Mouse (Mus musculus) cerebellum, adult 11 months (tissue): Measurements from ENCODE around the gene Terb2.

ENCODE experiments used
- DNase-seq: peaks from one replicate; pipeline ENCODE4 v3.0.0; 2022

Gene Terb2

GRCm38 (mm10) chr2:122186106-122186505 is at the start of gene Terb2, which contains the start of gene Patl2:
Gene Terb2, plus strand, starts transcription at chr2:122186272.
Gene Patl2, minus strand, starts transcription at chr2:122186189.
- DNase-seq, result no peak

GRCm38 (mm10) chr2:122137839-122138465 is 48.1 kb upstream of the Terb2 start:
- no peak for DNase-seq

GRCm38 (mm10) chr2:122140815-122141214 is 45.3 kb upstream of the Terb2 start:
- no peak for DNase-seq

GRCm38 (mm10) chr2:122141332-122141967 is 44.6 kb upstream of the Terb2 start:
- DNase-seq, result no peak

GRCm38 (mm10) chr2:122143111-122143510 is 43.0 kb upstream of the Terb2 start:
- no peak for DNase-seq

GRCm38 (mm10) chr2:122145756-122146155 is 40.3 kb upstream of the Terb2 start:
- no peak for DNase-seq

GRCm38 (mm10) chr2:122146687-122147086 is 39.4 kb upstream of the Terb2 start:
- no peak for DNase-seq

- peak; percentile 84 for DNase-seq
These were observed 38.4 kb upstream of the Terb2 start, which contains the start of gene B2m for GRCm38 (mm10) chr2:122147508-122148241. Gene B2m, plus strand, starts transcription at chr2:122147686.

- DNase-seq, result no peak
These were observed 37.7 kb upstream of the Terb2 start for GRCm38 (mm10) chr2:122148242-122148917.

- DNase-seq, result no peak
These were observed 36.8 kb upstream of the Terb2 start for GRCm38 (mm10) chr2:122149316-122149715.

- no peak for DNase-seq
These were observed 36.4 kb upstream of the Terb2 start for GRCm38 (mm10) chr2:122149716-122150115.

- DNase-seq, result no peak
These were observed 34.9 kb upstream of the Terb2 start for GRCm38 (mm10) chr2:122151221-122151620.

GRCm38 (mm10) chr2:122152850-122153249 is 33.2 kb upstream of the Terb2 start:
- no peak for DNase-seq

- DNase-seq, result no peak
These were observed 32.2 kb upstream of the Terb2 start for GRCm38 (mm10) chr2:122153681-122154365.

GRCm38 (mm10) chr2:122154479-122154878 is 31.6 kb upstream of the Terb2 start:
- DNase-seq, result no peak

GRCm38 (mm10) chr2:122155292-122155691 is 30.8 kb upstream of the Terb2 start:
- DNase-seq, result no peak

- no peak for DNase-seq
These were observed 29.9 kb upstream of the Terb2 start for GRCm38 (mm10) chr2:122156051-122156700.

GRCm38 (mm10) chr2:122157561-122157960 is 28.5 kb upstream of the Terb2 start:
- no peak for DNase-seq

GRCm38 (mm10) chr2:122158362-122158802 is 27.7 kb upstream of the Terb2 start:
- no peak for DNase-seq

GRCm38 (mm10) chr2:122159667-122160066 is 26.4 kb upstream of the Terb2 start:
- DNase-seq, result no peak

GRCm38 (mm10) chr2:122160680-122161079 is 25.4 kb upstream of the Terb2 start, which contains the start of gene Trim69:
Gene Trim69, plus strand, starts transcription at chr2:122160700.
- peak; percentile 65 for DNase-seq

- DNase-seq, result no peak
These were observed 24.5 kb upstream of the Terb2 start for GRCm38 (mm10) chr2:122161542-122161941.
